Mouse (Mus musculus): Measurements from ENCODE around the gene Gm20509. TPM values are rescaled to one million over a fixed set of nuclear protein-coding genes. Genes with fewer than 3 reads are reported as not detected.
"Not testable (repeated sequence)": the region's sequence is repeated elsewhere in the genome, so short reads cannot be mapped to it uniquely, and the experiment has no call there.

Gene Gm20509
- not detected for total RNA-seq (2021)
- long read RNA-seq, experiment 1, result 0 reads
- long read RNA-seq, experiment 2, result 0 reads

- DNase-seq, result no peak
Measured at GRCm38 (mm10) chr9:73102181-73102580, at the start of gene Gm20509. Gene Gm20509, plus strand, starts transcription at chr9:73102470.

GRCm38 (mm10) chr9:73055441-73055911 is 46.8 kb upstream of the Gm20509 start:
- DNase-seq, result peak; percentile 28 to 68

- DNase-seq, result no peak
Measured at GRCm38 (mm10) chr9:73059224-73059623, 43.0 kb upstream of the Gm20509 start.

GRCm38 (mm10) chr9:73063621-73064290 is 38.5 kb upstream of the Gm20509 start:
- no peak for DNase-seq

- no peak for DNase-seq
Measured at GRCm38 (mm10) chr9:73067086-73067485, 35.2 kb upstream of the Gm20509 start.

GRCm38 (mm10) chr9:73068230-73068679 is 34.0 kb upstream of the Gm20509 start:
- peak; percentile 24 to 41 for DNase-seq

- DNase-seq, result no peak
Measured at GRCm38 (mm10) chr9:73068688-73069087, 33.6 kb upstream of the Gm20509 start.

- DNase-seq, result peak; percentile 33 to 55
Measured at GRCm38 (mm10) chr9:73070971-73071659, 31.2 kb upstream of the Gm20509 start.

GRCm38 (mm10) chr9:73072426-73072825 is 29.8 kb upstream of the Gm20509 start:
- no peak for DNase-seq

- no peak for DNase-seq
Measured at GRCm38 (mm10) chr9:73073169-73073568, 29.1 kb upstream of the Gm20509 start.

GRCm38 (mm10) chr9:73079349-73079748 is 22.9 kb upstream of the Gm20509 start:
- not testable (repeated sequence) for DNase-seq

- DNase-seq, result no peak
Measured at GRCm38 (mm10) chr9:73079801-73080325, 22.4 kb upstream of the Gm20509 start.

GRCm38 (mm10) chr9:73082291-73083000 is 19.8 kb upstream of the Gm20509 start:
- no peak for DNase-seq

- no peak for DNase-seq
Measured at GRCm38 (mm10) chr9:73083956-73084355, 18.3 kb upstream of the Gm20509 start.

- DNase-seq, result no peak
Measured at GRCm38 (mm10) chr9:73085845-73086244, 16.4 kb upstream of the Gm20509 start.

- no peak for DNase-seq
Measured at GRCm38 (mm10) chr9:73087121-73087520, 15.1 kb upstream of the Gm20509 start.

GRCm38 (mm10) chr9:73087581-73087980 is 14.7 kb upstream of the Gm20509 start:
- no peak for DNase-seq

GRCm38 (mm10) chr9:73089222-73089920 is 12.9 kb upstream of the Gm20509 start:
- DNase-seq, result peak in 1 of 2 experiments; percentile 21

- DNase-seq, result no peak
Measured at GRCm38 (mm10) chr9:73090121-73090520, 12.1 kb upstream of the Gm20509 start.

- DNase-seq, result peak; percentile 39 to 61
Measured at GRCm38 (mm10) chr9:73091747-73092146, 10.5 kb upstream of the Gm20509 start.

GRCm38 (mm10) chr9:73094580-73094979 is 7.7 kb upstream of the Gm20509 start:
- no peak for DNase-seq

- no peak for DNase-seq
Measured at GRCm38 (mm10) chr9:73097898-73098297, 4.4 kb upstream of the Gm20509 start.
